ENCODE assay signal across 8 mouse cellular contexts in the genomic region with DNA sequence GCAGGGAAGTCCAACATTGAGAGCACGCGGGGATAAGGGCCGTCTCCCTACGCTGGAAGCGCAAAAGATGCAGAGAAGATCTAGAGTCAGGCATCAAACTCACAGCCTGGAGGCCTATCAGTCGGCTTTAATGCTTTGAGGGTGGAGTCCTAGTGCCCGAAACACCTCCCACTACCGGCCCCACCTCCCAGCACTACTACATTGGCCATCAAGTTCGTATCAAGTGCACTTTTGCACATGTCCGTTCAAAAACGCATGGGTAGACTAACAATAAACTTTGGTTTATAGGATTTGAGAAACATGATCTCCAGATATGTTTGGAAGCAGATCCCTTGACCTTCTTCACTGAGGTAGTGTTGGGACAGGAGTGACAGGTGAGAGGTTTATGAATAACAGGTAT. TPM values are rescaled to one million over a fixed set of nuclear protein-coding genes. Genes with fewer than 3 reads are reported as not detected.
DNase-seq lines count a peak whose midpoint lies in the region; ATAC-seq and TF ChIP-seq lines count a peak whose summit lies in the region.

No protein-coding gene starts in this region.

- WGBS in lung, embryonic 16.5 days: 4% methylated on average over 11 of the region's 11 CpGs
- WGBS in olfactory bulb, adult 2 months: 17% methylated on average over 11 of the region's 11 CpGs

- peak; percentile 22 for DNase-seq in gastrocnemius, adult 18-20 months (ENCODE audit: low spot score)
- DNase-seq in gastrocnemius, postnatal 36 days: no peak
- DNase-seq in brain, embryonic 14.5 days (ENCODE audit: low read depth): peak; percentile 74
- peak; percentile 63 for DNase-seq in kidney, adult 18-20 months
- peak; percentile 76 for DNase-seq in yolk sac, embryonic 10.5 days (ENCODE audit: low spot score)

- peak overlapping the region; percentile 98 for H3K9ac ChIP-seq in lung, embryonic 16.5 days (ENCODE audit: low read length)

- peaks cover 21% of the 10 kb centered on the region for H3K4me1 ChIP-seq in lung, embryonic 16.5 days (replicated peaks; ENCODE audit: control insufficient read depth, insufficient read depth, low read length)
- H3K4me1 ChIP-seq in olfactory bulb, adult 2 months (ENCODE audit: control insufficient read depth, insufficient read depth, low read length): peaks cover 7% of the 10 kb centered on the region

- H3K27me3 ChIP-seq in lung, embryonic 16.5 days (ENCODE audit: control insufficient read depth, insufficient read depth, low read depth, low read length): no peaks in the 10 kb centered on the region

- no peak for TF ChIP-seq CTCF in brain, embryonic 14.5 days (IDR thresholded peaks at IDR 0.05; ENCODE audit: borderline replicate concordance, extremely low read depth, insufficient read depth, insufficient read length)
- TF ChIP-seq CTCF in olfactory bulb, adult 2 months (IDR thresholded peaks at IDR 0.05; ENCODE audit: insufficient read depth, low read depth, low read length): no peak

- peak overlapping the region; percentile 75 for H3K4me2 ChIP-seq in lung, embryonic 16.5 days (ENCODE audit: low read depth, low read length)

- ATAC-seq in granulocyte monocyte progenitor cell, adult 5-6 weeks (replicated peaks; ENCODE audit: poor library complexity, severe bottlenecking): peak; percentile 65
- ATAC-seq in lung, embryonic 16.5 days (ENCODE audit: low read depth): peak; percentile 30

- no peaks in the 10 kb centered on the region for H3K9me3 ChIP-seq in lung, embryonic 16.5 days (ENCODE audit: control insufficient read depth, low read length)

- TF ChIP-seq POLR2A in brain, embryonic 14.5 days (IDR thresholded peaks at IDR 0.05; ENCODE audit: borderline replicate concordance, extremely low read depth, insufficient read depth, insufficient read length, poor library complexity, severe bottlenecking): no peak
- TF ChIP-seq POLR2A in olfactory bulb, adult 2 months (IDR thresholded peaks at IDR 0.05; ENCODE audit: insufficient read depth, low read depth, low read length): no peak

- no peaks in the 10 kb centered on the region for H3K36me3 ChIP-seq in lung, embryonic 16.5 days (ENCODE audit: control insufficient read depth, insufficient read depth, low read length)

- H3K27ac ChIP-seq in lung, embryonic 16.5 days (ENCODE audit: low read length): peak overlapping the region; percentile 99
- no peak overlapping the region for H3K27ac ChIP-seq in olfactory bulb, adult 2 months (ENCODE audit: insufficient read depth, low read depth, low read length)

- intact Hi-C loops in gastrocnemius, postnatal 36 days (cut with DNase I): loop anchor here (2.0 kb wide), 1 partner anchor 49 kb away; no protein-coding TSS in a partner anchor

- H3K4me3 ChIP-seq in lung, embryonic 16.5 days (ENCODE audit: low read length): peak overlapping the region; percentile 88
- peak overlapping the region; percentile 67; the same call in 1 of the 2 replicates for H3K4me3 ChIP-seq in olfactory bulb, adult 2 months (ENCODE audit: insufficient read depth, low read depth, low read length)

RNA-seq across cellular contexts. Expression of gene Hnrnpr, which starts 1.0 kb away (rescaled TPM):
- 10 to 100 TPM; 21.4 to 27.4 TPM for total RNA-seq in gastrocnemius, adult 18-20 months (2021)
- 10 to 100 TPM; 16.4 to 21.1 TPM for total RNA-seq in gastrocnemius, postnatal 36 days (2021)
- 138 and 148 TPM in 2 replicates for polyA plus RNA-seq in brain, embryonic 14.5 days (2012; rRNA removed)
- 128 and 164 TPM in 2 replicates for total RNA-seq in granulocyte monocyte progenitor cell, adult 5-6 weeks (2014; fragmentation: Nextera tagmentation)
- 172 and 194 TPM in 2 replicates for total RNA-seq in granulocyte monocyte progenitor cell, adult 5-6 weeks (2017)
- polyA plus RNA-seq in lung, embryonic 16.5 days (2015; fragmentation: Nextera tagmentation; extraction: Ambion mirVana): 146 and 158 TPM in 2 replicates
- polyA plus RNA-seq in olfactory bulb, adult 2 months (2012; ENCODE audit: insufficient read depth, insufficient read length, low replicate concordance, missing spikeins): not detected in 2 replicates

RNA-seq across cellular contexts. Expression of gene Zfp46, which starts 25.3 kb away (rescaled TPM):
- total RNA-seq in gastrocnemius, adult 18-20 months (2021): 10 to 100 TPM; 29.7 to 33.3 TPM
- 10 to 100 TPM; 19.7 to 22.4 TPM for total RNA-seq in gastrocnemius, postnatal 36 days (2021)
- polyA plus RNA-seq in brain, embryonic 14.5 days (2012; rRNA removed): 58.3 and 69.5 TPM in 2 replicates
- total RNA-seq in granulocyte monocyte progenitor cell, adult 5-6 weeks (2014; fragmentation: Nextera tagmentation): 4.1 and 7.0 TPM in 2 replicates
- total RNA-seq in granulocyte monocyte progenitor cell, adult 5-6 weeks (2017): 11.6 and 16.0 TPM in 2 replicates
- 27.6 and 28.1 TPM in 2 replicates for polyA plus RNA-seq in lung, embryonic 16.5 days (2015; fragmentation: Nextera tagmentation; extraction: Ambion mirVana)
- not detected in 2 replicates for polyA plus RNA-seq in olfactory bulb, adult 2 months (2012; ENCODE audit: insufficient read depth, insufficient read length, low replicate concordance, missing spikeins)

Comparison
In these comparisons a context has a peak if more than half of its experiments do, and no peak if none do; other contexts are left out.
1. DNase-seq: peak in gastrocnemius, adult 18-20 months (single experiment), brain, embryonic 14.5 days (single experiment), kidney, adult 18-20 months (single experiment) and yolk sac, embryonic 10.5 days (single experiment); none in gastrocnemius, postnatal 36 days (0 of 2).
2. RNA of gene Hnrnpr, which starts 1.0 kb away (total RNA-seq): 128 to 194 TPM in granulocyte monocyte progenitor cell, adult 5-6 weeks; 21.4 to 27.4 TPM in gastrocnemius, adult 18-20 months and 16.4 to 21.1 TPM in gastrocnemius, postnatal 36 days; every median in the first group is over 4 times any median in the second.